Mouse (Mus musculus): ENCODE measurements around the gene Klf12.

The Klf12 gene

DNA sequence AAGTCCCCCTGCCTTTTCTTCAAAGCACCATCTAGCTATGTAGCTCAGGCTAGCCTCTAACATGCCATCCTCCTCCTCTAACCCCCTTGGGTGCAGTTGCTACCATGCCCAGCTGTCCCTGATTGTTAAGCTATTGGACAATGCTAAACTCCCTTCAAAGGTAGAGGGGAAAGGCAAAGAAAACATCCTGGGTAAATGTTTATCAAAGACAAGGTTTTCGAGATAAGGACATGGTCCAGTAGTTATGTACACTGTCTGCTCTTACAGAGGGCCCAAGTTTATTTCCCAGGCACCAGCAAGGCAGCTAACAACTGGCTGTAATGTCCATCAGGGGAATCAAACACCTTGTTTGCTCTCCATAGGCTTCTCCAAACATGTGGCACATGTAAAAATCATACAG lies 53.1 kb downstream of the Klf12 start:
- no peak for DNase-seq

- DNase-seq: no peak
Measured at GRCm38 (mm10) chr14:100228120-100228519, 56.4 kb downstream of the Klf12 start.

DNA sequence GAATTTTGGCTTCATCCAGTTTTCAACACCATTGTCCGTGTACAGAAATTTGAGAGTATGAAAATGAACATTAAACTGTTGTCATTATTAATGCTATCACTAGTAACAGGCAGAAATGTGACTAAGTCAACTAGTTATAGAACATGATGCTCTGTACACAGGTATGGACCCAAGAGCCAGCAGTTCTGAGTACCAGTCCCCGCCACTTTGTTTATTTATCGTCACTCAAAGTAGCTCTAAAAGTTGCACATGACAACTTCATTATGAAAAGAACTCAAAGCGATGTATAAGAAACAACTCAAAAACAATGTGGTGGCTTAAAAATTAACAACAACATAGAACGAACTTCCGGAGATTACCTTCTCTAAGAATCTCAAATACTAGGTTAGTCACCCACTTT lies 56.8 kb downstream of the Klf12 start:
- DNase-seq: no peak

- no peak for DNase-seq
Measured at GRCm38 (mm10) chr14:100224151-100224550, 60.3 kb downstream of the Klf12 start.

GRCm38 (mm10) chr14:100222260-100222659 lies 62.2 kb downstream of the Klf12 start:
- DNase-seq: no peak

GRCm38 (mm10) chr14:100215213-100215785 lies 69.2 kb downstream of the Klf12 start:
- no peak for DNase-seq

- DNase-seq: peak; percentile 26
Measured at GRCm38 (mm10) chr14:100213066-100213465, 71.4 kb downstream of the Klf12 start.

DNA sequence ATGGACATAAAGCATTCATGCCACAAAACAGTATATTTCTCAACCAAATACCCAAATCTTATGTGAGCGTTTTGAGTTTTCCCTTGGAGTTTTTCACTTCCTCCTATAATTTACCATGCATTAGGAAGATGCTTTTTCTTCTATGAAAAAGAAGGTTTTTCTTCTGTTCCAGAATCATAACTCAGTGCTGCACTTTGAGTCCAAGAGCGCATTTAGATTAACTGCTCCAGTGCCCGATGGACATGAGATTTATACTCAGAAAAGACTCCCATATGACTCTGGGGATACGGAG lies 72.7 kb downstream of the Klf12 start:
- DNase-seq: no peak

DNA sequence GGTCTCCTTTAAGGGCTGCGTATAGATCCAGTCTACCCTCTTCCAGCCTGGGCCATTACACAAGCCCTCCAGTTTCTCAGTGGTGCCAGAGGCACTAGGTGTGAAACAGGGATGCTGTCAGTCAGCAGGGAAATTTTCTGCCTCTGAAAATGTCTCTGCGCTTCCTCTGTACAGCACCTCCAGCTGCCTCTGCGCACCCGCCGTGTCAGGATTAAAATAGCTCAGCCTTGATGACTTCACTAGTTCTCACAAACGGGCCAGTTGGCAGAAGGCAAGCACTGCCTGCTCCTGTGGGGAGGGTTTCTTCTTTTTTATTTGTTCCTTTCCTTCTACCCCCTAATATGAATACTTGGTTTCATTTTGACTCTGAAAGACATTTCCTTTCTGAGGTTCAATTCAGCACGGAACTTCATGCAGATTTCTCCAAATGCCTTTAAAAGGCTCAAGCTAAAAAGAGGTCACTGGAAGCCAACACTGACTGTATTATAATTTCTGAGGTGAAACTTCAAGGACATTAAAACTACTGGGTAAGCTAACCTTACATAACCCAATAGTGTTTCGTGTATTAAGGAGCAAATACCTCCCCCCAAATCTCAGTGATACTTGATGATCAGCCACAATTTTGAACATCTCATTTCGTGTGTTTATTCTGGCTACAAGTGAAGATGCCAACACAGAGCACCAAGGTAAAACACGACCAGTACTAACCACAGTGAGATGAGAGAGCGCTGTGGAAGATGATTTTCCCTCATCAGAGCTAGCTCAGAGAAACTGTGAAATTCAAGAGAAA lies 73.2 kb downstream of the Klf12 start:
- peak; percentile 51 for DNase-seq

- peak; percentile 39 for DNase-seq
Measured at GRCm38 (mm10) chr14:100209814-100210419, 74.6 kb downstream of the Klf12 start.

- DNase-seq: no peak
Measured at GRCm38 (mm10) chr14:100207081-100207480, 77.4 kb downstream of the Klf12 start.

DNA sequence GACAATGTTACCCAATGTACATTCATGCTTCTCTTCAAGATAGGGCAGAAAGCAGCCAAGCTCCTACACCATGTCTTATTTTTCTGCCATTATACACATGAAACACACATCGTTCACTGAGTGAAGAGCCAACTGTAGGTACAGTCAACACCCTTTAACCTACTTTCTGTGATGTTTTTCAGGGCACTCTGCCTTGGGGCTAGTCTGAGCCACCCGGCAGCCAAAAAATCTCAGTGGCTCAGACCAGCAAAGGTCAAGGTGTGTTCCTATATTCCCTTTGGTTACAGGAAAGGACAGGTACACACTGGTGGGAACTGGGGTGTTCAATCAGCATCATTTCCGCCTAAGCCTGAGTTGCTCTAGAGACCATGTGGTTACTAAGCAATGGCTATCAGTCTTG lies 78.3 kb downstream of the Klf12 start:
- no peak for DNase-seq

- no peak for DNase-seq
Measured at GRCm38 (mm10) chr14:100200058-100200688, 84.3 kb downstream of the Klf12 start.

- no peak for DNase-seq
Measured at GRCm38 (mm10) chr14:100198636-100199035, 85.8 kb downstream of the Klf12 start.

- no peak for DNase-seq
Measured at GRCm38 (mm10) chr14:100197199-100197598, 87.3 kb downstream of the Klf12 start.

DNA sequence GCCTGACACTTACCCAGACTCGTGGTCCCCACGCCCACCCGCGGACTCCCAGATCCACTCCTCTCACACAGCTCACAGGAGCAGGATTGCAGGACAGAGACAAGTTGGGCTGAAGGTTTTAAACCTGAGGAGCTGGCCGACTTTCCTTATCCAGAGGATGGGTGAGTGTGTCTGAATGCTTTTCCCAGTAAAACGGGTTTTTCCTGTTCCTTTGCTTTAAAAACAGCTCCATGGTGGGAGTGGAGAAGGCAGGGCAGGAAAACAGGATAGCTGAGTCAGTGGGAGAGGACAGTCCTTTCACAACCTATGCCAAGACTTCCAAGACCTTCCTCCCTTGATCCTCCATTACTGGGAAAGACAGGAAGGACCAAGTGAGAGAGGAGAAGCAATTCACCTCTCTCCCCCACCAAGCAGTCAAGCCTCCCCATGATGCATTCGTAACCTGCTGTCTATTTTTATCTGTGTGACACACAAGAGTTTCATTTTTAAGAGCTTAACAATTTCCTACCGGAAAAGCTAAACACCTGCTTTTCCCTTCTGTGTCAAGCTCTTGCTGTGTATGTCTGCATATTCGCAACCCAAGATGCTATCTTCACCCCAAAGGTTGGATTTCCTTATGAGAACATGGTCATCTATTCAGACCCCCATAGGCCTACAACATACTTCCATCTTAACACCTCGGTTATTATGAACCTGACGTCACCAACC lies 94.8 kb downstream of the Klf12 start:
- DNase-seq: no peak

- DNase-seq: no peak
Measured at GRCm38 (mm10) chr14:100187372-100187771, 97.1 kb downstream of the Klf12 start.

DNA sequence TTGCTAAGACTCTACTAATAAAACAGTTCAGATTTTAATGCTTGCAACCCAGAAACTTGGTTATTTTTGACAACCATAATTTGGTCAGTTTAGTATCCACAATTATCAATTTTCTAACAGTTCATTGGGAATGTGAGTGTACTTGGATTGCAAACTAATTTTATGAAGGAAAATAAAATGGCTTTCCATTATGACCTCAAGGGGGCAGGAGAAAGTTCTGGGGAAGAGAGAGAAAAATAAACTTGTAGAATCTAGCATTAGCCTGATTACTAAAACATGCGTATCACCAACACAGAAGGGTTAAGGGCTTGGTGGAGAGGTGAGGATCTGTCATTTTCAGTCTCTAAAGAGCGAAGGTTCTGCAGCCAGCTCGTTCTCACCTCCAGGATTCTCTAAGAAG lies 106.7 kb downstream of the Klf12 start:
- no peak for DNase-seq

- no peak for DNase-seq
Measured at GRCm38 (mm10) chr14:100165075-100165474, 119.4 kb downstream of the Klf12 start.

GRCm38 (mm10) chr14:100156639-100157038 lies 127.8 kb downstream of the Klf12 start:
- no peak for DNase-seq

DNA sequence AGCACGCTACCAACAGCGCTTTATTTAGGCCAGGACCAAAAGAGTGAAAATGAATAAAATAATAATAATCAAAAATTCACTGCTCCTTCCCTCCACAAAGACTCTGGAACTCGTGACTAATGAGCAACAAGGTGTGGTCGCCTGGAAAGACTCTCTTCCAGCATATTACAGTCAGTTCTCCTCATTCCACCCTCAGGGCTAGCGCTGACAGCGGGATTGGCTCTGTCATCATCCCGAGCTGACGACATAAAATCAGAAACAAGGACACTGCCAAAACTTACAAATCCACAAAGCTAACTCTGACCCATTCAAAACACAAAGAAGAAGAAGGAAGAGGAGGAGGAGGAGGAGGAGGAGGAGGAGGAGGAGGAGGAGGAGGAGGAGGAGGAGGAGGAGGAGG lies 136.8 kb downstream of the Klf12 start:
- DNase-seq: no peak

- no peak for DNase-seq
Measured at GRCm38 (mm10) chr14:100140370-100140769, 144.1 kb downstream of the Klf12 start.

- no peak for DNase-seq
Measured at GRCm38 (mm10) chr14:100134304-100134703, 150.2 kb downstream of the Klf12 start.

Measured in right cerebral cortex, postnatal 14 days (tissue).